Comparison of ENCODE assay signal across 8 mouse cellular contexts in genomic region chr13:93303563-93304250, GRCm38 (mm10). TPM values are rescaled to one million over a fixed set of nuclear protein-coding genes. Genes with fewer than 3 reads are reported as not detected.
A peak's percentile ranks its signal among the peaks of the same experiment; 100 is the strongest.
DNase-seq lines count a peak whose midpoint lies in the region; ATAC-seq and TF ChIP-seq lines count a peak whose summit lies in the region.

No protein-coding gene starts in this region.

- H3K4me1 ChIP-seq in erythroblast, embryonic 14.5 days (ENCODE audit: control insufficient read depth), result peaks cover 42% of the 10 kb centered on the region
- H3K4me1 ChIP-seq in heart, embryonic 11.5 days (ENCODE audit: control insufficient read depth, insufficient read depth, low read length), result peaks cover 7% of the 10 kb centered on the region; the same call in 1 of the 2 replicates
- peaks cover 28% of the 10 kb centered on the region for H3K4me1 ChIP-seq in kidney, embryonic 16.5 days (ENCODE audit: insufficient read depth, low read length)
- H3K4me1 ChIP-seq in liver, adult 2 months (ENCODE audit: control insufficient read depth, insufficient read depth, low read length), result peaks cover 2% of the 10 kb centered on the region

- H3K27me3 ChIP-seq in C2C12 (ENCODE audit: control insufficient read depth, insufficient read depth, insufficient read length) (no peaks in the 10 kb centered on the region), myocyte (ENCODE audit: control insufficient read depth, insufficient read depth, insufficient read length) (no peaks in the 10 kb centered on the region)
- no peaks in the 10 kb centered on the region for H3K27me3 ChIP-seq in erythroblast, embryonic 14.5 days (ENCODE audit: control insufficient read depth)
- no peaks in the 10 kb centered on the region for H3K27me3 ChIP-seq in heart, embryonic 11.5 days (ENCODE audit: control insufficient read depth, insufficient read depth, low read length)
- H3K27me3 ChIP-seq in kidney, embryonic 16.5 days (ENCODE audit: insufficient read depth, low read length), result no peaks in the 10 kb centered on the region
- no peaks in the 10 kb centered on the region for H3K27me3 ChIP-seq in liver, adult 2 months (ENCODE audit: control insufficient read depth, insufficient read depth, low read length)
- H3K27me3 ChIP-seq in splenic B cell, adult 2 months (ENCODE audit: control insufficient read depth, insufficient read depth, low read length, poor library complexity, severe bottlenecking), result no peaks in the 10 kb centered on the region

- DNase-seq in brain, embryonic 14.5 days (ENCODE audit: low read depth), result peak; percentile 99
- DNase-seq in liver, adult 2 months (ENCODE audit: extremely low read depth, low read depth, low spot score), result peak; percentile 86
- peak; percentile 97 for DNase-seq in splenic B cell, adult 2 months (ENCODE audit: low read depth, low spot score)

- peak; percentile 27 for TF ChIP-seq CTCF in C2C12 (IDR thresholded peaks at IDR 0.05; ENCODE audit: control insufficient read depth, insufficient read depth, insufficient read length)
- TF ChIP-seq CTCF in brain, embryonic 14.5 days (IDR thresholded peaks at IDR 0.05; ENCODE audit: borderline replicate concordance, extremely low read depth, insufficient read depth, insufficient read length), result peak; percentile 45; the same call in 1 of the 2 replicates
- peak; percentile 54; the same call in 1 of the 2 replicates for TF ChIP-seq CTCF in liver, adult 2 months (IDR thresholded peaks at IDR 0.05; ENCODE audit: low read depth, low read length)

- H3K4me2 ChIP-seq in heart, embryonic 11.5 days, result peak overlapping the region; percentile 59
- peak overlapping the region; percentile 85 for H3K4me2 ChIP-seq in kidney, embryonic 16.5 days (replicated peaks; ENCODE audit: low read depth, low read length)
- H3K4me2 ChIP-seq in myocyte (ENCODE audit: low read depth), result peak overlapping the region; percentile 81

- H3K79me2 ChIP-seq in C2C12 (ENCODE audit: control insufficient read depth, insufficient read depth) (peaks cover 22% of the 10 kb centered on the region), myocyte (ENCODE audit: control insufficient read depth, insufficient read depth) (peaks cover 35% of the 10 kb centered on the region)
- no peaks in the 10 kb centered on the region; the same call in 1 of the 2 replicates for H3K79me2 ChIP-seq in liver, adult 2 months (ENCODE audit: control insufficient read depth, insufficient read depth, low read length)

- H3K79me3 ChIP-seq in C2C12 (ENCODE audit: low read depth), result peaks cover 5% of the 10 kb centered on the region

- peak overlapping the region; percentile 63 for H3K4me3 ChIP-seq in C2C12 (ENCODE audit: insufficient read depth, poor library complexity, severe bottlenecking)
- peak overlapping the region; percentile 95 for H3K4me3 ChIP-seq in erythroblast, embryonic 14.5 days (replicated peaks)
- H3K4me3 ChIP-seq in heart, embryonic 11.5 days (ENCODE audit: low read depth, low read length), result peak overlapping the region; percentile 94
- peak overlapping the region; percentile 87 for H3K4me3 ChIP-seq in kidney, embryonic 16.5 days (ENCODE audit: low read length)
- H3K4me3 ChIP-seq in liver, adult 2 months (ENCODE audit: insufficient read depth, low read depth, low read length), result peak overlapping the region; percentile 88
- H3K4me3 ChIP-seq in myocyte, result peak overlapping the region; percentile 60

- H3ac ChIP-seq in C2C12 (ENCODE audit: control insufficient read depth, insufficient read length, low read depth), result peak overlapping the region; percentile 80
- H3ac ChIP-seq in myocyte (ENCODE audit: control insufficient read depth, insufficient read length), result peak overlapping the region; percentile 81

- ATAC-seq in heart, embryonic 11.5 days (replicated peaks; ENCODE audit: insufficient number of reproducible peaks, low FRiP score, low TSS enrichment), result peak; percentile 95
- ATAC-seq in kidney, embryonic 16.5 days (ENCODE audit: low FRiP score, low TSS enrichment), result peak; percentile 98

- peak; percentile 95 for TF ChIP-seq POLR2A in brain, embryonic 14.5 days (IDR thresholded peaks at IDR 0.05; ENCODE audit: borderline replicate concordance, extremely low read depth, insufficient read depth, insufficient read length, poor library complexity, severe bottlenecking)
- peak; percentile 71; the same call in 1 of the 2 replicates for TF ChIP-seq POLR2A in liver, adult 2 months (IDR thresholded peaks at IDR 0.05; ENCODE audit: extremely low read depth, insufficient read depth, low read length)
- peak; percentile 77 for TF ChIP-seq POLR2A in myocyte (IDR thresholded peaks at IDR 0.05; ENCODE audit: insufficient read length, low read depth)

- no peaks in the 10 kb centered on the region for H3K9me3 ChIP-seq in erythroblast, embryonic 14.5 days (ENCODE audit: control insufficient read depth, low read length)
- H3K9me3 ChIP-seq in heart, embryonic 11.5 days (replicated peaks; ENCODE audit: control insufficient read depth, low read length), result no peaks in the 10 kb centered on the region
- no peaks in the 10 kb centered on the region for H3K9me3 ChIP-seq in kidney, embryonic 16.5 days (ENCODE audit: low read length)

- peak overlapping the region; percentile 96 for H3K9ac ChIP-seq in heart, embryonic 11.5 days (ENCODE audit: low read depth, low read length)
- peak overlapping the region; percentile 95 for H3K9ac ChIP-seq in kidney, embryonic 16.5 days (replicated peaks; ENCODE audit: low read length)
- H3K9ac ChIP-seq in liver, adult 2 months (ENCODE audit: low read depth, low read length), result peak overlapping the region; percentile 93

- under 1% methylated on average over 60 of the region's 90 CpGs for WGBS in heart, embryonic 11.5 days (ENCODE audit: insufficient replicate concordance)
- WGBS in kidney, embryonic 16.5 days, result 0% methylated on average over 40 of the region's 90 CpGs
- under 1% methylated on average over 71 of the region's 90 CpGs for WGBS in liver, adult 2 months

- H3K36me3 ChIP-seq in C2C12 (ENCODE audit: control insufficient read depth, insufficient read depth) (no peaks in the 10 kb centered on the region), myocyte (ENCODE audit: control insufficient read depth, insufficient read depth) (no peaks in the 10 kb centered on the region)
- peaks cover 2% of the 10 kb centered on the region; the same call in 1 of the 2 replicates for H3K36me3 ChIP-seq in erythroblast, embryonic 14.5 days (ENCODE audit: control insufficient read depth)
- no peaks in the 10 kb centered on the region for H3K36me3 ChIP-seq in heart, embryonic 11.5 days (ENCODE audit: control insufficient read depth, insufficient read depth, low read length)
- H3K36me3 ChIP-seq in kidney, embryonic 16.5 days (ENCODE audit: insufficient read depth, low read length), result no peaks in the 10 kb centered on the region
- no peaks in the 10 kb centered on the region for H3K36me3 ChIP-seq in liver, adult 2 months (ENCODE audit: control insufficient read depth, insufficient read depth, low read length)
- no peaks in the 10 kb centered on the region for H3K36me3 ChIP-seq in splenic B cell, adult 2 months (ENCODE audit: control insufficient read depth, insufficient read depth, low read length, poor library complexity, severe bottlenecking)

- H3K27ac ChIP-seq in heart, embryonic 11.5 days (ENCODE audit: low read depth, low read length), result peak overlapping the region; percentile 98
- peak overlapping the region; percentile 95 for H3K27ac ChIP-seq in kidney, embryonic 16.5 days (ENCODE audit: low read length)
- H3K27ac ChIP-seq in liver, adult 2 months (replicated peaks; ENCODE audit: insufficient read depth, low read depth, low read length), result peak overlapping the region; percentile 75

TF ChIP-seq in C2C12, 6 proteins besides CTCF, POLR2A, EP300 and RAD21:
- TF ChIP-seq FOSL1 (IDR thresholded peaks at IDR 0.05; ENCODE audit: insufficient read depth, low read length, poor library complexity, severe bottlenecking) (no peak), USF1 (IDR thresholded peaks at IDR 0.05; ENCODE audit: low read depth) (peak; percentile 42), CEBPB (IDR thresholded peaks at IDR 0.05; ENCODE audit: low read depth) (no peak), MYOD1 (IDR thresholded peaks at IDR 0.05; ENCODE audit: control insufficient read depth, insufficient read length, low read depth) (no peak), MYOG (IDR thresholded peaks at IDR 0.05; ENCODE audit: control insufficient read depth, extremely low read depth, insufficient read length) (no peak), MAX (IDR thresholded peaks at IDR 0.05) (peak; percentile 19)

TF ChIP-seq in myocyte, 11 proteins besides CTCF, POLR2A, EP300 and RAD21:
- peak; percentile 73 for TF ChIP-seq POLR2AphosphoS2 (IDR thresholded peaks at IDR 0.05; ENCODE audit: insufficient read length, low read depth)
- TF ChIP-seq REST (IDR thresholded peaks at IDR 0.05; ENCODE audit: insufficient read depth, insufficient read length), result no peak
- peak in 2 of 3 experiments; percentile 37 to 38 for TF ChIP-seq MYOD1 (IDR thresholded peaks at IDR 0.05; ENCODE audit: control insufficient read depth in 1 of 3, insufficient read length in 2 of 3, low read depth in 2 of 3)
- TF ChIP-seq CEBPB (IDR thresholded peaks at IDR 0.05; ENCODE audit: insufficient read depth, poor library complexity, severe bottlenecking), result no peak
- peak; percentile 100 for TF ChIP-seq SRF (IDR thresholded peaks at IDR 0.05; ENCODE audit: control insufficient read depth, insufficient read length, low read depth)
- TF ChIP-seq TCF12 (IDR thresholded peaks at IDR 0.05; ENCODE audit: insufficient read depth, poor library complexity, severe bottlenecking), result no peak
- TF ChIP-seq MYOG (IDR thresholded peaks at IDR 0.05; ENCODE audit: control insufficient read depth in 1 of 3, insufficient read depth in 1 of 3, insufficient read length in 2 of 3, low read depth in 2 of 3), result no peak
- TF ChIP-seq MAX (IDR thresholded peaks at IDR 0.05; ENCODE audit: low read depth), result no peak
- no peak for TF ChIP-seq E2F4 (IDR thresholded peaks at IDR 0.05; ENCODE audit: insufficient read depth)
- TF ChIP-seq USF1 (IDR thresholded peaks at IDR 0.05; ENCODE audit: low read depth), result peak; percentile 1
- TF ChIP-seq TCF3 (IDR thresholded peaks at IDR 0.05; ENCODE audit: insufficient read length, low read depth), result no peak

RNA-seq across cellular contexts. Expression of gene Homer1, which starts 4.3 kb away (rescaled TPM):
- polyA plus RNA-seq in C2C12 (2012; fragmentation: generic; extraction: Trizol) (4.8 TPM), myocyte (2012; fragmentation: generic; extraction: Trizol) (3.7 TPM)
- 18.7 and 21.4 TPM in 2 replicates for polyA plus RNA-seq in brain, embryonic 14.5 days (2012; rRNA removed)
- 0.19 and 0.23 TPM in 2 replicates for polyA plus RNA-seq in erythroblast, embryonic 14.5 days (2012)
- polyA plus RNA-seq in heart, embryonic 11.5 days (2014; fragmentation: Nextera tagmentation; extraction: Ambion mirVana), result 17.3 and 17.8 TPM in 2 replicates
- 3.2 and 4.5 TPM in 2 replicates for polyA plus RNA-seq in kidney, embryonic 16.5 days (2015; fragmentation: Nextera tagmentation; extraction: Ambion mirVana)
- 12.3 and 13.2 TPM in 2 replicates for total RNA-seq in liver, adult 2 months (2014; rRNA removed)
- polyA plus RNA-seq in liver, adult 2 months (2012; rRNA removed), result 1.8 and 2.6 TPM in 2 replicates

Comparison
In these comparisons a context has a peak if more than half of its experiments do, and no peak if none do; other contexts are left out.
1. Peak in every context shown above with its lines: DNase-seq, ATAC-seq, H3K4me3 ChIP-seq and H3K27ac ChIP-seq.